Mouse (Mus musculus): Measurements from ENCODE around the gene Prep. TPM values are rescaled to one million over a fixed set of nuclear protein-coding genes. Genes with fewer than 3 reads are reported as not detected.

Prep gene
- polyA plus RNA-seq, 1 experiment from 2014 or later: 27.8 TPM

GRCm38 (mm10) chr10:45058361-45058760 lies 8.6 kb upstream of the Prep start:
- H3K4me3 ChIP-seq: no peak overlapping the region
- WGBS: 89% methylated on average over 6 of the region's 6 CpGs
- no peaks in the 10 kb centered on the region for H3K27me3 ChIP-seq
- H3K9me3 ChIP-seq: no peaks in the 10 kb centered on the region
- no peaks in the 10 kb centered on the region for H3K36me3 ChIP-seq
- H3K9ac ChIP-seq: no peak overlapping the region
- no peaks in the 10 kb centered on the region for H3K4me1 ChIP-seq
- no peak overlapping the region for H3K4me2 ChIP-seq (replicated peaks)
- no peak for ATAC-seq (ENCODE audit: insufficient number of reproducible peaks, insufficient read depth, low FRiP score, low TSS enrichment)
- no peak overlapping the region for H3K27ac ChIP-seq

- Histone ChIP-seq H3K4me2 (replicated peaks) (no peak overlapping the region), H3K9me3 (0 out of 2 replicates have a peak, but pooled peaks cover 4% of the 10 kb centered on the region), H3K9ac (no peak overlapping the region), H3K4me3 (no peak overlapping the region), H3K27ac (no peak overlapping the region), H3K27me3 (no peaks in the 10 kb centered on the region), H3K36me3 (no peaks in the 10 kb centered on the region), H3K4me1 (no peaks in the 10 kb centered on the region)
- no peak for ATAC-seq (ENCODE audit: insufficient number of reproducible peaks, insufficient read depth, low FRiP score, low TSS enrichment)
- 70% methylated on average over 1 of the region's 1 CpGs for WGBS
Observed at GRCm38 (mm10) chr10:45060841-45061240, 6.2 kb upstream of the Prep start.

- peak overlapping the region; percentile 97 for H3K4me3 ChIP-seq
- no peaks in the 10 kb centered on the region for H3K36me3 ChIP-seq
- H3K9ac ChIP-seq: peak overlapping the region; percentile 93
- H3K4me1 ChIP-seq: peaks cover 15% of the 10 kb centered on the region
- 0 out of 2 replicates have a peak, but pooled peaks cover 4% of the 10 kb centered on the region for H3K9me3 ChIP-seq
- peak overlapping the region; percentile 63 for H3K4me2 ChIP-seq (replicated peaks)
- 14% methylated on average over 12 of the region's 12 CpGs for WGBS
- H3K27me3 ChIP-seq: no peaks in the 10 kb centered on the region
- H3K27ac ChIP-seq: peak overlapping the region; percentile 70
- ATAC-seq (ENCODE audit: insufficient number of reproducible peaks, insufficient read depth, low FRiP score, low TSS enrichment): peak; percentile 61
Observed at GRCm38 (mm10) chr10:45066131-45066930, 672 bp upstream of the Prep start.

GRCm38 (mm10) chr10:45067436-45067925 lies 478 bp downstream of the Prep start:
- peak overlapping the region; percentile 97 for H3K4me3 ChIP-seq
- peak overlapping the region; percentile 70 for H3K27ac ChIP-seq
- WGBS: under 1% methylated on average over 28 of the region's 28 CpGs
- H3K9me3 ChIP-seq: 0 out of 2 replicates have a peak, but pooled peaks cover 4% of the 10 kb centered on the region
- H3K27me3 ChIP-seq: no peaks in the 10 kb centered on the region
- peak overlapping the region; percentile 63 for H3K4me2 ChIP-seq (replicated peaks)
- no peaks in the 10 kb centered on the region; the same call in 1 of the 2 replicates for H3K36me3 ChIP-seq
- peak overlapping the region; percentile 93 for H3K9ac ChIP-seq
- H3K4me1 ChIP-seq: peaks cover 15% of the 10 kb centered on the region
- ATAC-seq (ENCODE audit: insufficient number of reproducible peaks, insufficient read depth, low FRiP score, low TSS enrichment): peak; percentile 54

- H3K36me3 ChIP-seq: peaks cover 12% of the 10 kb centered on the region
- WGBS: 81% methylated on average over 6 of the region's 6 CpGs
- H3K9me3 ChIP-seq: no peaks in the 10 kb centered on the region
- no peak overlapping the region for H3K27ac ChIP-seq
- no peaks in the 10 kb centered on the region for H3K27me3 ChIP-seq
- H3K9ac ChIP-seq: no peak overlapping the region
- no peak overlapping the region for H3K4me3 ChIP-seq
- ATAC-seq (ENCODE audit: insufficient number of reproducible peaks, insufficient read depth, low FRiP score, low TSS enrichment): no peak
- no peak overlapping the region for H3K4me2 ChIP-seq (replicated peaks)
- H3K4me1 ChIP-seq: peaks cover 15% of the 10 kb centered on the region
Observed at GRCm38 (mm10) chr10:45069557-45069956, 2.6 kb downstream of the Prep start.

- Histone ChIP-seq H3K4me3 (no peak overlapping the region), H3K27me3 (no peaks in the 10 kb centered on the region), H3K27ac (no peak overlapping the region), H3K9me3 (no peaks in the 10 kb centered on the region), H3K36me3 (peaks cover 12% of the 10 kb centered on the region), H3K4me1 (peaks cover 15% of the 10 kb centered on the region), H3K9ac (no peak overlapping the region), H3K4me2 (replicated peaks) (no peak overlapping the region)
- no peak for ATAC-seq (ENCODE audit: insufficient number of reproducible peaks, insufficient read depth, low FRiP score, low TSS enrichment)
- 82% methylated on average over 5 of the region's 5 CpGs for WGBS
Observed at GRCm38 (mm10) chr10:45070362-45070761, 3.4 kb downstream of the Prep start.

- 83% methylated on average over 13 of the region's 13 CpGs for WGBS
Observed at GRCm38 (mm10) chr10:45070929-45071813, 4.2 kb downstream of the Prep start.

GRCm38 (mm10) chr10:45072339-45072738 lies 5.3 kb downstream of the Prep start:
- H3K9me3 ChIP-seq: no peaks in the 10 kb centered on the region
- peaks cover 12% of the 10 kb centered on the region for H3K36me3 ChIP-seq
- no peak for ATAC-seq (ENCODE audit: insufficient number of reproducible peaks, insufficient read depth, low FRiP score, low TSS enrichment)
- no peak overlapping the region for H3K9ac ChIP-seq
- H3K4me2 ChIP-seq (replicated peaks): no peak overlapping the region
- H3K4me1 ChIP-seq: peaks cover 11% of the 10 kb centered on the region
- H3K27ac ChIP-seq: no peak overlapping the region
- no peak overlapping the region for H3K4me3 ChIP-seq
- H3K27me3 ChIP-seq: no peaks in the 10 kb centered on the region
- WGBS: 88% methylated on average over 4 of the region's 4 CpGs

More at GRCm38 (mm10) chr10:45070929-45071813, 4.2 kb downstream of the Prep start:
- no peaks in the 10 kb centered on the region for H3K9me3 ChIP-seq
- ATAC-seq (ENCODE audit: insufficient number of reproducible peaks, insufficient read depth, low FRiP score, low TSS enrichment): no peak
- H3K9ac ChIP-seq: no peak overlapping the region
- no peak overlapping the region for H3K4me3 ChIP-seq
- H3K4me2 ChIP-seq (replicated peaks): no peak overlapping the region
- peaks cover 14% of the 10 kb centered on the region for H3K4me1 ChIP-seq
- no peaks in the 10 kb centered on the region for H3K27me3 ChIP-seq
- no peak overlapping the region for H3K27ac ChIP-seq
- H3K36me3 ChIP-seq: peaks cover 12% of the 10 kb centered on the region

- Histone ChIP-seq H3K9ac (no peak overlapping the region), H3K36me3 (peaks cover 14% of the 10 kb centered on the region), H3K27ac (no peak overlapping the region), H3K4me1 (no peaks in the 10 kb centered on the region; the same call in 1 of the 2 replicates), H3K27me3 (no peaks in the 10 kb centered on the region), H3K4me2 (replicated peaks) (no peak overlapping the region), H3K4me3 (no peak overlapping the region), H3K9me3 (no peaks in the 10 kb centered on the region)
- ATAC-seq (ENCODE audit: insufficient number of reproducible peaks, insufficient read depth, low FRiP score, low TSS enrichment): no peak
- WGBS: 70% methylated on average over 6 of the region's 6 CpGs
Observed at GRCm38 (mm10) chr10:45074543-45074942, 7.5 kb downstream of the Prep start.

GRCm38 (mm10) chr10:45075491-45076051 lies 8.6 kb downstream of the Prep start:
- no peak overlapping the region for H3K4me3 ChIP-seq
- no peak for ATAC-seq (ENCODE audit: insufficient number of reproducible peaks, insufficient read depth, low FRiP score, low TSS enrichment)
- 77% methylated on average over 5 of the region's 5 CpGs for WGBS
- no peaks in the 10 kb centered on the region for H3K27me3 ChIP-seq
- H3K4me1 ChIP-seq: no peaks in the 10 kb centered on the region; the same call in 1 of the 2 replicates
- no peak overlapping the region for H3K4me2 ChIP-seq (replicated peaks)
- H3K36me3 ChIP-seq: peaks cover 14% of the 10 kb centered on the region
- no peak overlapping the region for H3K27ac ChIP-seq
- no peaks in the 10 kb centered on the region for H3K9me3 ChIP-seq
- H3K9ac ChIP-seq: no peak overlapping the region

- Histone ChIP-seq H3K4me2 (replicated peaks) (no peak overlapping the region), H3K27me3 (no peaks in the 10 kb centered on the region), H3K9me3 (no peaks in the 10 kb centered on the region), H3K4me1 (no peaks in the 10 kb centered on the region; the same call in 1 of the 2 replicates), H3K36me3 (peaks cover 14% of the 10 kb centered on the region), H3K27ac (no peak overlapping the region), H3K4me3 (no peak overlapping the region), H3K9ac (no peak overlapping the region)
- ATAC-seq (ENCODE audit: insufficient number of reproducible peaks, insufficient read depth, low FRiP score, low TSS enrichment): peak; percentile 47; the same call in 1 of the 2 replicates
- 78% methylated on average over 10 of the region's 10 CpGs for WGBS
Observed at GRCm38 (mm10) chr10:45076585-45076984, 9.6 kb downstream of the Prep start.

All from embryonic facial prominence, embryonic 12.5 days (tissue).